Mouse (Mus musculus): Measurements from ENCODE around the gene Atg5. TPM values are rescaled to one million over a fixed set of nuclear protein-coding genes. Genes with fewer than 3 reads are reported as not detected.

Atg5 gene
- polyA plus RNA-seq, 1 experiment: 18.2 TPM

DNA sequence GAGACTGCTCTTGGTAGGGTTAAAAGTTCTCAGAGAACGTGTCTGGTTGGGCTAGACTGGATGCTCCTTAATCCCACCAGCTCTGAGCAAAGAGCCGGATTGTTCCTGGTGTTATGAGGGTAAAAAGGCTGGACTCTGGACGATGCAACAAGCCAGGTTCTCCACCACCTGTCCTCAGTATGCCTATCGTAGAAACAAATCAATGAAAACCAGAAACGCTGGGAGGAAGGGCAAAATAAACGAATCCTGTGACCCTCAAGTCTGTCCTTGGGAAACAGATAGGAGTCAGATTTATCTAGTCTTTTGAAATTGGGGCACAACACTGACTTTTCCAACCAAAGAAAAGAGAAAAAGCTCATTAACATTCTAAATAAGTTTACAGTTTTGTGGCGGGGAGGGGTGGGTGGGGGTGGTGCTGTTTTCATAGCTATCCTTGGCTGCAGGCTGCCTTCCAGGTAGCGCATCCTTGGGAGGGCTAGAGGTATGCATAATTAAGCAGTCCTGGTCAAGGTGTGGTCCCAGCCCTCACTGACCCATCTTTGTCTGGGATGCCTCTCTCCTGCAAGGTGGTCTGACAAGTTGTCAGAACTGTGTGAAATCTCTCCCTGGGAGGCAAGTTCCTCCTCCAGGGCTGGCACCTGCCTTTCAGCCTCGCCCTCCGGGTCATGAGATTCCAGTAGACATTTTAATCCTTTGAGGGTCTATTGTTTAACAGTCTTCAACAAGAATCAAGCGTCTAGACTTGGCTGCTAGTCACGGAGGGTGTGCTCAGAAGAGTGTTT is 123.5 kb downstream of the Atg5 start:
- no peak overlapping the region for H3K4me3 ChIP-seq (ENCODE audit: insufficient read depth, low read length)
- TF ChIP-seq CTCF (IDR thresholded peaks at IDR 0.05; ENCODE audit: extremely low read depth, insufficient read depth, low read length) (no peak), POLR2A (IDR thresholded peaks at IDR 0.05; ENCODE audit: extremely low read depth, insufficient read depth, low read length) (no peak)
- H3K4me1 ChIP-seq (ENCODE audit: control insufficient read depth, insufficient read depth, low read length): no peaks in the 10 kb centered on the region
- H3K27ac ChIP-seq (ENCODE audit: insufficient read depth, low read length): no peak overlapping the region

DNA sequence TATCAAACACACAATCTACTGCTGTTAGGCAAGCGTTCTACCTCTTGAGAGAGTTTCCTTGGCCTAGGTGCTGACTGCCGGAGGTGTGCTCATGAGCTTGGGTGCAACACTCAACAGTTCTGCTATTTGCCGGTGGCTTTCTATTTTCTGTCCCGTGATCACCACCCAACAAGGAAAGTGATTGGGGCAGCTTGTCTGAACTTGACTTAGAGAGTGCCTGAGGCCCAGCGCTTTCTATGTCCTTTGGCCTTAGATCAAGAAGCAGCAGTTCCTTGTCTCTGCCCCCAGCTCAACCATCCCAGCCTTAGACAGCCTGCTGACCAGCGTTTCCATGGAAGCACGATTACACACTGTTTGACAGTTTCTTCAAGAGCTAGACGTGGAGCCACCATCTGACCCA is 124.7 kb downstream of the Atg5 start:
- Histone ChIP-seq H3K27ac (ENCODE audit: insufficient read depth, low read length) (no peak overlapping the region), H3K4me3 (ENCODE audit: insufficient read depth, low read length) (no peak overlapping the region), H3K4me1 (ENCODE audit: control insufficient read depth, insufficient read depth, low read length) (no peaks in the 10 kb centered on the region)
- TF ChIP-seq POLR2A (IDR thresholded peaks at IDR 0.05; ENCODE audit: extremely low read depth, insufficient read depth, low read length) (no peak), CTCF (IDR thresholded peaks at IDR 0.05; ENCODE audit: extremely low read depth, insufficient read depth, low read length) (no peak)

- Histone ChIP-seq H3K27ac (ENCODE audit: insufficient read depth, low read length) (no peak overlapping the region), H3K4me1 (ENCODE audit: control insufficient read depth, insufficient read depth, low read length) (no peaks in the 10 kb centered on the region), H3K4me3 (ENCODE audit: insufficient read depth, low read length) (no peak overlapping the region)
- TF ChIP-seq CTCF (IDR thresholded peaks at IDR 0.05; ENCODE audit: extremely low read depth, insufficient read depth, low read length) (no peak), POLR2A (IDR thresholded peaks at IDR 0.05; ENCODE audit: extremely low read depth, insufficient read depth, low read length) (no peak)
Observed at GRCm38 (mm10) chr10:44400119-44400518, 132.0 kb downstream of the Atg5 start.

- no peak overlapping the region for H3K27ac ChIP-seq (ENCODE audit: insufficient read depth, low read length)
- no peaks in the 10 kb centered on the region for H3K4me1 ChIP-seq (ENCODE audit: control insufficient read depth, insufficient read depth, low read length)
- no peak overlapping the region for H3K4me3 ChIP-seq (ENCODE audit: insufficient read depth, low read length)
- TF ChIP-seq CTCF (IDR thresholded peaks at IDR 0.05; ENCODE audit: extremely low read depth, insufficient read depth, low read length) (no peak), POLR2A (IDR thresholded peaks at IDR 0.05; ENCODE audit: extremely low read depth, insufficient read depth, low read length) (no peak)
Observed at GRCm38 (mm10) chr10:44400602-44401001, 132.4 kb downstream of the Atg5 start.

DNA sequence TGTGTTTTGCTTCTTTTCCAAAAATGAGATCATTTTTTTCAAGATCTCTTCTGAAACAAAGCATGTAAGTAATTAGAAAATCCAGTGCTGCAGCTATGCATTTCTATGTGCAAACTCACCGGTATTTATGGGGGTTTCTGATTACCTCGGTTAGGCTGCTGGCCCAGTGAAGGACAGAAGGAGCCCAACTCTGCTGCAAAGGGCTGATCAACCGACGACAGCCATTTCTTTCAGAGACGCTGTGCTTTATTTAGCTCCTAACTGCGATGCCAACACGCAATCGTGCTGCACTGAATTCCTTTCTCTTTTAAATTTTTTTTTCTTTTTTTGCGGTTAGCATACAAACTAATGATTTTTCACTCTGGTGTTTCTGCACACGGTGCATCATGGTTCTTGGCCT is 133.4 kb downstream of the Atg5 start:
- Histone ChIP-seq H3K27ac (ENCODE audit: insufficient read depth, low read length) (no peak overlapping the region), H3K4me3 (ENCODE audit: insufficient read depth, low read length) (no peak overlapping the region), H3K4me1 (ENCODE audit: control insufficient read depth, insufficient read depth, low read length) (no peaks in the 10 kb centered on the region)
- TF ChIP-seq CTCF (IDR thresholded peaks at IDR 0.05; ENCODE audit: extremely low read depth, insufficient read depth, low read length) (no peak), POLR2A (IDR thresholded peaks at IDR 0.05; ENCODE audit: extremely low read depth, insufficient read depth, low read length) (no peak)

GRCm38 (mm10) chr10:44403415-44403814 is 135.3 kb downstream of the Atg5 start:
- Histone ChIP-seq H3K4me3 (ENCODE audit: insufficient read depth, low read length) (no peak overlapping the region), H3K4me1 (ENCODE audit: control insufficient read depth, insufficient read depth, low read length) (no peaks in the 10 kb centered on the region), H3K27ac (ENCODE audit: insufficient read depth, low read length) (no peak overlapping the region)
- TF ChIP-seq POLR2A (IDR thresholded peaks at IDR 0.05; ENCODE audit: extremely low read depth, insufficient read depth, low read length) (no peak), CTCF (IDR thresholded peaks at IDR 0.05; ENCODE audit: extremely low read depth, insufficient read depth, low read length) (no peak)

DNA sequence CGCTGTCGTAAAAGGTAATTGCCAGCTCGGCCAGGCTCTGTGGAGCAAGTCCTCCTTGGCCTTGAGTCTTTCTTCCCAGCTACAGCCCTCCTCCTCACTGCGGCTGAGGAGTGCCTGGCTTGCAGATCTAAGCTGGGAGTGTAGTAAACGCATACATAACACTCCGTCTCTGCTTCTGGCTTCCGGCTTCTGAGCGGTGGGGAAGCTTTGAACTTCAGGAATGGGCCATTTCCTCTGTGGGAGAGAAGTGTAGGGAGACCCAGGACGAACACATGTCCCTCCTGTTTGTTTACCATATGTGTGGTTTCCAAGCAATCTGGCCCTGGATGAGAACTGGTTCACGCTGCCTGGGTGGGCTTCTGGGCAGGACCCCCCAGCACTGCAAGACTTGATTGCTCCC is 140.9 kb downstream of the Atg5 start:
- TF ChIP-seq CTCF (IDR thresholded peaks at IDR 0.05; ENCODE audit: extremely low read depth, insufficient read depth, low read length) (no peak), POLR2A (IDR thresholded peaks at IDR 0.05; ENCODE audit: extremely low read depth, insufficient read depth, low read length) (no peak)
- Histone ChIP-seq H3K27ac (ENCODE audit: insufficient read depth, low read length) (no peak overlapping the region), H3K4me3 (ENCODE audit: insufficient read depth, low read length) (no peak overlapping the region), H3K4me1 (ENCODE audit: control insufficient read depth, insufficient read depth, low read length) (no peaks in the 10 kb centered on the region)

DNA sequence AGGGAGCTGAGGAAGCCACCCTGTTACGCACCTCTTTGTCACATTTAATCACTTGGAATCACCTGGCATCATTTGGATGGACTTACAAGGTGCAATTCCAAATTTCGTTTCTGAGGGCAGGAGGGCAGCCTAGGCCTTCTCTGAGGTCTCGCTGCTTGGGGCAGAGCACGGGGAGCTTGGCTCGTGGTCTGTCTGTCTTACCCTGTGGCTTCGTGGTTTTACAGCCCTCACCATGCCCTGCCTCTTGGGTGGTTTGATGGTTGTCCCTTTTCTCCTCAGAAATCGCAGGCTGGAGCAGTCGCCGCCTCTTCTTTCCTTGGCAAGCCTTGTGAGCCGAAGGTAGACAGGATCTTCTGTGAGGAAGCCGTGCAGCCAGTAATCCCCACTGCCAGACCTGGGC is 141.8 kb downstream of the Atg5 start:
- no peak for TF ChIP-seq CTCF (IDR thresholded peaks at IDR 0.05; ENCODE audit: extremely low read depth, insufficient read depth, low read length)
- TF ChIP-seq POLR2A (IDR thresholded peaks at IDR 0.05; ENCODE audit: extremely low read depth, insufficient read depth, low read length): no peak
- Histone ChIP-seq H3K4me3 (ENCODE audit: insufficient read depth, low read length) (no peak overlapping the region), H3K4me1 (ENCODE audit: control insufficient read depth, insufficient read depth, low read length) (no peaks in the 10 kb centered on the region), H3K27ac (ENCODE audit: insufficient read depth, low read length) (no peak overlapping the region)

Other genes with a start within 250 kb of the Atg5 start
- 0.40 TPM in 2 replicates for gene Crybg1, start 119.5 kb upstream of the Atg5 start, polyA plus RNA-seq (2012; rRNA removed)